Mouse (Mus musculus): ENCODE measurements around the gene Phactr4. TPM values are rescaled to one million over a fixed set of nuclear protein-coding genes. Genes with fewer than 3 reads are reported as not detected.
A peak's percentile ranks its signal among the peaks of the same experiment; 100 is the strongest.

Phactr4 gene
- polyA plus RNA-seq, 1 experiment, result 21.5 TPM

DNA sequence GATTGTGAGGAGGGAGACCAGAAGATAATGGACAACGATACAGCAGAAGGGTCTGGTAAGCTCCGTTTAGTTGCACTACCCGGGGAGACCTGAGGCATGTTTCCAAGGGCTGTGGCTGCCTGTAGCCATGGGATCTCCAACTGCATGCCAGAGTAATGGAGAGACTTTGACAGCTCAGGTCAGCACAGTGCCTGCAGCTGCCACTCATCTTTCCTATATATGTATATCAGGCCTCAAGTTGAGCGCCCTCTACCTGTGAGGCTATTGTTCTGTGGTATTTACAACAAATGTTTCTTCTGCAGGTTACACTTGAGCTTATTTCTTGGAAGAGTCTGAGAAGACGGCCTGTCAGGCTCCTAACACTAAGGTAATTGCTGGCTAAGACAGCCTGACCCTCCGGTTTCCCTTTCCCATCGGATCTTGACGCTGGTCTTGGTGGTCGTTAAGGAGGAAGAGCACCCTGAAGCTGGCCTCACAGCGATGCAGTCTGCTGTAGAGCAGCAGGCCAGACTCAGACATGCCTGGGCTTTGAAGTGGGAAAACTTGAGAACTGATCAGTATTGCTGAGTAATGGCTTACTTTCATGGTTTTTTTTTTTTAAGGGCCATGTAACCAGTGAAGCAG is 112.3 kb downstream of the Phactr4 start:
- Histone ChIP-seq H3K4me3 (replicated peaks; ENCODE audit: control insufficient read depth, low read depth, low read length) (peak overlapping the region; percentile 44), H3K4me1 (ENCODE audit: control insufficient read depth, insufficient read depth, low read length) (peaks cover 2% of the 10 kb centered on the region), H3K27ac (ENCODE audit: control insufficient read depth, insufficient read depth, low read depth, low read length, poor library complexity) (no peak overlapping the region)
- no peak for TF ChIP-seq POLR2A (IDR thresholded peaks at IDR 0.05; ENCODE audit: borderline replicate concordance, control insufficient read depth, low read depth, low read length)
- TF ChIP-seq CTCF (IDR thresholded peaks at IDR 0.05; ENCODE audit: control insufficient read depth, insufficient read depth, low read length), result peak; percentile 29; the same call in 1 of the 2 replicates
- WGBS, result 14% methylated on average over 10 of the region's 10 CpGs

GRCm38 (mm10) chr4:132309140-132309848 is 113.0 kb downstream of the Phactr4 start:
- under 1% methylated on average over 15 of the region's 15 CpGs for WGBS
- Histone ChIP-seq H3K4me3 (replicated peaks; ENCODE audit: control insufficient read depth, low read depth, low read length) (peak overlapping the region; percentile 93), H3K4me1 (ENCODE audit: control insufficient read depth, insufficient read depth, low read length) (peaks cover 2% of the 10 kb centered on the region), H3K27ac (ENCODE audit: control insufficient read depth, insufficient read depth, low read depth, low read length, poor library complexity) (peak overlapping the region; percentile 57; the same call in 1 of the 2 replicates)
- TF ChIP-seq CTCF (IDR thresholded peaks at IDR 0.05; ENCODE audit: control insufficient read depth, insufficient read depth, low read length), result no peak
- TF ChIP-seq POLR2A (IDR thresholded peaks at IDR 0.05; ENCODE audit: borderline replicate concordance, control insufficient read depth, low read depth, low read length), result no peak

DNA sequence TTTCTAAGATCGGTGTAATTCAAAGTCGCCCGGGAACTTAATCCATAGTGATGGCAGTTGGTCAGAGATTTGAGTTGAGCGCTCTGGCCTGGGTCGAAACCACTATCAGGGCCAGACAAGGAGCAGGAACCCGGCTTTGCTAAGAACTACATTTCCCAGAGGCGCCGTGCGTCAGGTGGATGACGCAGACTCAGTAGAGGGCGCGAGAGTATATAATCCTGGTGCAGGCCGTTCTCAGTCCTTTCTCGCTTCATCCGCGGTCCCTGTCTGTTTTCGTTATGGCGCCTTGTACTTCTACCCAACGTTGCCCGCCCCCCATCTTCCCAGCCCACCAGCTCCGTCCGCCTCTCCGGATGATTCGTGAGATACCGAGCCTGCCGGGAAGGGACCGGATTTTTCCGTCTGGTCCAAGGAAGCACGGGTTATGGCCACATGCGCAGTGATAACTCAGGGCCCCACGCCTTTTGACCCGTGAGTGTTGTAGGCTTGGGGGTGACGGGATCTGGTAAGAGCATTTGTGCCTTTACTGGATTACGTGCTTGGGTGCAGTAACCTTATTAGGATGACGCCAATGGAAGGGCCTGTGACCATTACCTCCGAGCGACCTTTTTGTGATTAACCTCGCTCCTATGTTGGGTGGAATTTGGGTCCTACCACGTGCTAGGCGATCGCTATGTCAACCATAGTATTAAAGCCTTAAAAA is 113.7 kb downstream of the Phactr4 start:
- under 1% methylated on average over 41 of the region's 41 CpGs for WGBS
- H3K27ac ChIP-seq (ENCODE audit: control insufficient read depth, insufficient read depth, low read depth, low read length, poor library complexity), result peak overlapping the region; percentile 82
- H3K4me1 ChIP-seq (ENCODE audit: control insufficient read depth, insufficient read depth, low read length), result peaks cover 2% of the 10 kb centered on the region
- peak overlapping the region; percentile 93 for H3K4me3 ChIP-seq (replicated peaks; ENCODE audit: control insufficient read depth, low read depth, low read length)
- no peak for TF ChIP-seq CTCF (IDR thresholded peaks at IDR 0.05; ENCODE audit: control insufficient read depth, insufficient read depth, low read length)
- peak; percentile 84 for TF ChIP-seq POLR2A (IDR thresholded peaks at IDR 0.05; ENCODE audit: borderline replicate concordance, control insufficient read depth, low read depth, low read length)

DNA sequence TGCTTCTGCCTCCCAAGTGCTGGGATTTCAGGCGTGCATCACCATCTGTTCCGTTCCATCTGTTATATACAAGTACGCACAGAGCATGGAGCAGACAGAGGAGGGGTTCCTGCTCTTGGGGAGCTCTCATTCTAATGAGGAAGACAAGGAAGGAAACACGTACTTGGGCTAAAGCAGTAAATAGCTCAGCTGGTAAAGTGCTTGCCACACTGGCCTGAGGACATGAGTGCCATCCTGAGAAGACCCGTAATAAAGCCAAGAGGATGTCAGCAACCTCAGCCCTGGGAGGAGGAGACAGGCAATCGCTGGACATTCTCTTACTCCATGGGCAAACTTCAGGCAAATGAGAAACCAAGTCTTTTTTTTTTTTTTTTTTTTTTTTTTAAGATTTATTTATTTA is 116.3 kb downstream of the Phactr4 start:
- TF ChIP-seq CTCF (IDR thresholded peaks at IDR 0.05; ENCODE audit: control insufficient read depth, insufficient read depth, low read length), result no peak
- H3K27ac ChIP-seq (ENCODE audit: control insufficient read depth, insufficient read depth, low read depth, low read length, poor library complexity), result no peak overlapping the region
- H3K4me3 ChIP-seq (replicated peaks; ENCODE audit: control insufficient read depth, low read depth, low read length), result no peak overlapping the region
- peaks cover 2% of the 10 kb centered on the region for H3K4me1 ChIP-seq (ENCODE audit: control insufficient read depth, insufficient read depth, low read length)
- 14% methylated on average over 6 of the region's 6 CpGs for WGBS

Other genes with a start within 250 kb of the Phactr4 start
- gene Ythdf2, start 210.2 kb downstream of the Phactr4 start, polyA plus RNA-seq (2011; ENCODE audit: insufficient read depth, insufficient read length, low replicate concordance, missing spikeins), result 9.9 and 14.7 TPM in 2 replicates
- 10.9 and 19.6 TPM in 2 replicates for gene Gmeb1, start 160.9 kb downstream of the Phactr4 start, polyA plus RNA-seq (2011; ENCODE audit: insufficient read depth, insufficient read length, low replicate concordance, missing spikeins)
- gene Taf12, start 148.1 kb downstream of the Phactr4 start, polyA plus RNA-seq (2011; ENCODE audit: insufficient read depth, insufficient read length, low replicate concordance, missing spikeins), result 17.0 and 20.5 TPM in 2 replicates
- not detected in 2 replicates for gene Rab42, start 119.1 kb downstream of the Phactr4 start, polyA plus RNA-seq (2011; ENCODE audit: insufficient read depth, insufficient read length, low replicate concordance, missing spikeins)
- gene Trnau1ap, start 93.0 kb downstream of the Phactr4 start, polyA plus RNA-seq (2011; ENCODE audit: insufficient read depth, insufficient read length, low replicate concordance, missing spikeins), result 32.1 and 40.3 TPM in 2 replicates
- 48.8 and 58.7 TPM in 2 replicates for gene Rcc1, start 68.9 kb downstream of the Phactr4 start, polyA plus RNA-seq (2011; ENCODE audit: insufficient read depth, insufficient read length, low replicate concordance, missing spikeins)
- gene Med18, start 41.4 kb upstream of the Phactr4 start, polyA plus RNA-seq (2011; ENCODE audit: insufficient read depth, insufficient read length, low replicate concordance, missing spikeins), result 9.5 and 19.3 TPM in 2 replicates
- 5.4 and 20.0 TPM in 2 replicates for gene Sesn2, start 88.0 kb upstream of the Phactr4 start, polyA plus RNA-seq (2011; ENCODE audit: insufficient read depth, insufficient read length, low replicate concordance, missing spikeins)
- 886 and 890 TPM in 2 replicates for gene Atpif1, start 111.2 kb upstream of the Phactr4 start, polyA plus RNA-seq (2011; ENCODE audit: insufficient read depth, insufficient read length, low replicate concordance, missing spikeins)
- gene Dnajc8, start 113.1 kb upstream of the Phactr4 start, polyA plus RNA-seq (2011; ENCODE audit: insufficient read depth, insufficient read length, low replicate concordance, missing spikeins), result 128 and 173 TPM in 2 replicates
- 3.2 and 6.7 TPM in 2 replicates for gene Ptafr, start 141.6 kb upstream of the Phactr4 start, polyA plus RNA-seq (2011; ENCODE audit: insufficient read depth, insufficient read length, low replicate concordance, missing spikeins)
- 15.3 and 22.5 TPM in 2 replicates for gene Eya3, start 216.5 kb upstream of the Phactr4 start, polyA plus RNA-seq (2011; ENCODE audit: insufficient read depth, insufficient read length, low replicate concordance, missing spikeins)